Mouse (Mus musculus): Measurements from ENCODE around the gene Car2. TPM values are rescaled to one million over a fixed set of nuclear protein-coding genes. Genes with fewer than 3 reads are reported as not detected.

Gene Car2
- polyA plus RNA-seq, 1 experiment: 30.9 TPM

GRCm38 (mm10) chr3:14904165-14904564 is 18.1 kb downstream of the Car2 start:
- no peak overlapping the region for H3K27ac ChIP-seq (ENCODE audit: control insufficient read depth, insufficient read depth, low read length)
- no peak for DNase-seq
- H3K4me1 ChIP-seq (replicated peaks; ENCODE audit: control insufficient read depth, insufficient read depth, low read length): no peaks in the 10 kb centered on the region
- TF ChIP-seq POLR2A (IDR thresholded peaks at IDR 0.05; ENCODE audit: control insufficient read depth, extremely low read depth, insufficient read depth, low read length, poor library complexity) (no peak), CTCF (IDR thresholded peaks at IDR 0.05; ENCODE audit: borderline replicate concordance, control insufficient read depth, extremely low read depth, insufficient read depth, low read length, poor library complexity) (no peak)
- no peaks in the 10 kb centered on the region for H3K36me3 ChIP-seq (ENCODE audit: control insufficient read depth, insufficient read depth, low read length)
- no peak overlapping the region for H3K4me3 ChIP-seq (ENCODE audit: control insufficient read depth, insufficient read depth, low read length)
- WGBS: 94% methylated on average over 3 of the region's 3 CpGs
- H3K27me3 ChIP-seq (ENCODE audit: control insufficient read depth, insufficient read depth, low read length): no peaks in the 10 kb centered on the region

GRCm38 (mm10) chr3:14907271-14907670 is 21.2 kb downstream of the Car2 start:
- TF ChIP-seq CTCF (IDR thresholded peaks at IDR 0.05; ENCODE audit: borderline replicate concordance, control insufficient read depth, extremely low read depth, insufficient read depth, low read length, poor library complexity) (no peak), POLR2A (IDR thresholded peaks at IDR 0.05; ENCODE audit: control insufficient read depth, extremely low read depth, insufficient read depth, low read length, poor library complexity) (no peak)

GRCm38 (mm10) chr3:14911992-14912582 is 26.0 kb downstream of the Car2 start:
- Histone ChIP-seq H3K36me3 (ENCODE audit: control insufficient read depth, insufficient read depth, low read length) (no peaks in the 10 kb centered on the region), H3K4me1 (replicated peaks; ENCODE audit: control insufficient read depth, insufficient read depth, low read length) (peaks cover 6% of the 10 kb centered on the region), H3K27me3 (ENCODE audit: control insufficient read depth, insufficient read depth, low read length) (no peaks in the 10 kb centered on the region), H3K4me3 (ENCODE audit: control insufficient read depth, insufficient read depth, low read length) (no peak overlapping the region), H3K27ac (ENCODE audit: control insufficient read depth, insufficient read depth, low read length) (peak overlapping the region; percentile 88)
- TF ChIP-seq POLR2A (IDR thresholded peaks at IDR 0.05; ENCODE audit: control insufficient read depth, extremely low read depth, insufficient read depth, low read length, poor library complexity) (no peak), CTCF (IDR thresholded peaks at IDR 0.05; ENCODE audit: borderline replicate concordance, control insufficient read depth, extremely low read depth, insufficient read depth, low read length, poor library complexity) (no peak)
- DNase-seq: peak; percentile 17
- WGBS: 24% methylated on average over 4 of the region's 4 CpGs

More at GRCm38 (mm10) chr3:14907271-14907670, 21.2 kb downstream of the Car2 start:
- 97% methylated on average over 1 of the region's 1 CpGs for WGBS
- Histone ChIP-seq H3K27me3 (ENCODE audit: control insufficient read depth, insufficient read depth, low read length) (no peaks in the 10 kb centered on the region), H3K36me3 (ENCODE audit: control insufficient read depth, insufficient read depth, low read length) (no peaks in the 10 kb centered on the region), H3K27ac (ENCODE audit: control insufficient read depth, insufficient read depth, low read length) (no peak overlapping the region), H3K4me3 (ENCODE audit: control insufficient read depth, insufficient read depth, low read length) (no peak overlapping the region), H3K4me1 (replicated peaks; ENCODE audit: control insufficient read depth, insufficient read depth, low read length) (no peaks in the 10 kb centered on the region)
- DNase-seq: no peak

GRCm38 (mm10) chr3:14913774-14914173 is 27.7 kb downstream of the Car2 start:
- DNase-seq: no peak
- Histone ChIP-seq H3K4me3 (ENCODE audit: control insufficient read depth, insufficient read depth, low read length) (no peak overlapping the region), H3K27ac (ENCODE audit: control insufficient read depth, insufficient read depth, low read length) (no peak overlapping the region), H3K36me3 (ENCODE audit: control insufficient read depth, insufficient read depth, low read length) (no peaks in the 10 kb centered on the region), H3K27me3 (ENCODE audit: control insufficient read depth, insufficient read depth, low read length) (no peaks in the 10 kb centered on the region), H3K4me1 (replicated peaks; ENCODE audit: control insufficient read depth, insufficient read depth, low read length) (peaks cover 6% of the 10 kb centered on the region)
- TF ChIP-seq POLR2A (IDR thresholded peaks at IDR 0.05; ENCODE audit: control insufficient read depth, extremely low read depth, insufficient read depth, low read length, poor library complexity): no peak
- no peak for TF ChIP-seq CTCF (IDR thresholded peaks at IDR 0.05; ENCODE audit: borderline replicate concordance, control insufficient read depth, extremely low read depth, insufficient read depth, low read length, poor library complexity)
- 92% methylated on average over 4 of the region's 4 CpGs for WGBS

GRCm38 (mm10) chr3:14915355-14915754 is 29.3 kb downstream of the Car2 start:
- TF ChIP-seq POLR2A (IDR thresholded peaks at IDR 0.05; ENCODE audit: control insufficient read depth, extremely low read depth, insufficient read depth, low read length, poor library complexity) (no peak), CTCF (IDR thresholded peaks at IDR 0.05; ENCODE audit: borderline replicate concordance, control insufficient read depth, extremely low read depth, insufficient read depth, low read length, poor library complexity) (no peak)
- WGBS: 9% methylated on average over 2 of the region's 2 CpGs

GRCm38 (mm10) chr3:14917261-14917660 is 31.2 kb downstream of the Car2 start:
- H3K4me1 ChIP-seq (replicated peaks; ENCODE audit: control insufficient read depth, insufficient read depth, low read length): peaks cover 6% of the 10 kb centered on the region
- WGBS: 88% methylated on average over 2 of the region's 2 CpGs
- H3K36me3 ChIP-seq (ENCODE audit: control insufficient read depth, insufficient read depth, low read length): no peaks in the 10 kb centered on the region
- H3K4me3 ChIP-seq (ENCODE audit: control insufficient read depth, insufficient read depth, low read length): no peak overlapping the region
- TF ChIP-seq POLR2A (IDR thresholded peaks at IDR 0.05; ENCODE audit: control insufficient read depth, extremely low read depth, insufficient read depth, low read length, poor library complexity): no peak
- no peak for TF ChIP-seq CTCF (IDR thresholded peaks at IDR 0.05; ENCODE audit: borderline replicate concordance, control insufficient read depth, extremely low read depth, insufficient read depth, low read length, poor library complexity)
- H3K27ac ChIP-seq (ENCODE audit: control insufficient read depth, insufficient read depth, low read length): no peak overlapping the region
- H3K27me3 ChIP-seq (ENCODE audit: control insufficient read depth, insufficient read depth, low read length): no peaks in the 10 kb centered on the region
- no peak for DNase-seq

More at GRCm38 (mm10) chr3:14915355-14915754, 29.3 kb downstream of the Car2 start:
- H3K4me1 ChIP-seq (replicated peaks; ENCODE audit: control insufficient read depth, insufficient read depth, low read length): peaks cover 6% of the 10 kb centered on the region
- H3K27ac ChIP-seq (ENCODE audit: control insufficient read depth, insufficient read depth, low read length): no peak overlapping the region
- no peaks in the 10 kb centered on the region for H3K27me3 ChIP-seq (ENCODE audit: control insufficient read depth, insufficient read depth, low read length)
- no peak for DNase-seq
- H3K4me3 ChIP-seq (ENCODE audit: control insufficient read depth, insufficient read depth, low read length): no peak overlapping the region
- H3K36me3 ChIP-seq (ENCODE audit: control insufficient read depth, insufficient read depth, low read length): no peaks in the 10 kb centered on the region

GRCm38 (mm10) chr3:14944706-14945105 is 58.6 kb downstream of the Car2 start:
- H3K36me3 ChIP-seq (ENCODE audit: control insufficient read depth, insufficient read depth, low read length): no peaks in the 10 kb centered on the region
- no peak overlapping the region for H3K4me3 ChIP-seq (ENCODE audit: control insufficient read depth, insufficient read depth, low read length)
- WGBS: 15% methylated on average over 3 of the region's 3 CpGs
- H3K27ac ChIP-seq (ENCODE audit: control insufficient read depth, insufficient read depth, low read length): no peak overlapping the region
- TF ChIP-seq POLR2A (IDR thresholded peaks at IDR 0.05; ENCODE audit: control insufficient read depth, extremely low read depth, insufficient read depth, low read length, poor library complexity): no peak
- no peak for TF ChIP-seq CTCF (IDR thresholded peaks at IDR 0.05; ENCODE audit: borderline replicate concordance, control insufficient read depth, extremely low read depth, insufficient read depth, low read length, poor library complexity)
- no peaks in the 10 kb centered on the region for H3K4me1 ChIP-seq (replicated peaks; ENCODE audit: control insufficient read depth, insufficient read depth, low read length)
- no peaks in the 10 kb centered on the region for H3K27me3 ChIP-seq (ENCODE audit: control insufficient read depth, insufficient read depth, low read length)
- DNase-seq: no peak

Data from thymus, adult 2 months (tissue).